Mouse (Mus musculus) megakaryocyte progenitor cell, adult 5-6 weeks (primary cell): ENCODE data around the gene Nos1. TPM values are rescaled to one million over a fixed set of nuclear protein-coding genes. Genes with fewer than 3 reads are reported as not detected.

Source experiments
- ATAC-seq: replicated peaks from 2 replicates; pipeline ENCODE4 v1.8.0; 2016; ENCODE audit warnings: mild to moderate bottlenecking, moderate TSS enrichment, inconsistent platforms; ENCODE audit not compliant: poor library complexity
- total RNA-seq, 2 experiments: library from RNA; stranded (forward) in 1 of 2; stranded (reverse) in 1 of 2; fragments of 157-497, 149-512 nt in 1 of 2; fragments of 200-1000 nt in 1 of 2; gene quantifications; 2 replicates each; pipeline versions ENCODE4 v1.2.3 to v1.2.4; 2015 to 2017

Nos1 gene
- total RNA-seq, 2 experiments from 2014 or later = 0.04 TPM; not detected in 1

DNA sequence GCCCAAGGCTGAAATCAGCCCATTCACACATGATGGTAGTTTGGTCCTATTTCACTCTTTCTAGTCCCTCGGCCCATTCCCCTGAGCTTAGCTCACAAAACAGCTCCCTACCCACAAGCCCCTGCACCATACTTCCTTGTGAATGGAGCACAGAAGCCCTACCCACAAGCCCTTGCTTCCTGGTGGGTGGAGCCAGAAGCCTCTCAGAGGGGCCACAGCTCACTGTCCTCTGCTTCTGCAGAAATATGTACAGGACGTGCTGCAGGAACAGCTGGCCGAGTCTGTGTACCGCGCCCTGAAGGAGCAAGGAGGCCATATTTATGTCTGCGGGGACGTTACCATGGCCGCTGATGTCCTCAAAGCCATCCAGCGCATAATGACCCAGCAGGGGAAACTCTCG is 168.6 kb downstream of the Nos1 start:
- no peak for ATAC-seq

DNA sequence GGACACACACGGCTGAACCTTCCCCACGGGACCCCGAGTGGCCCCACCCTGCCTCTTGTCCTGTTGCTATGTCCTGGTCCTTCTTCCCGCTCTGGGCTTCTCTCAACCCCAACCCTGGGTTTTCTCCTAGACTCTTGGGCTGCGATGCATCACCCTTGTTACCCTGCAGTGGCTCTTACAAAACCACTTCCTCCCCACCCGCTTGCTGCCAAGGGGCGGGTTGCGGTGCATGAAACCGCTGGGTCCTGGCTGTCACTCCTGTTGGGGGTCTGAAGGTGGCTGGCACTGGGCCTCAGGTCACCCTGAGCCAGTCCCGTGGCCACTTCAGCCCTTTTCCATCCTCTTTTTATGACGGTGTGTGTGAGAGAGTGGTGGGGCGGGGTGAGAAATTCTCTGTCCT is 173.1 kb downstream of the Nos1 start:
- peak; percentile 70 for ATAC-seq

DNA sequence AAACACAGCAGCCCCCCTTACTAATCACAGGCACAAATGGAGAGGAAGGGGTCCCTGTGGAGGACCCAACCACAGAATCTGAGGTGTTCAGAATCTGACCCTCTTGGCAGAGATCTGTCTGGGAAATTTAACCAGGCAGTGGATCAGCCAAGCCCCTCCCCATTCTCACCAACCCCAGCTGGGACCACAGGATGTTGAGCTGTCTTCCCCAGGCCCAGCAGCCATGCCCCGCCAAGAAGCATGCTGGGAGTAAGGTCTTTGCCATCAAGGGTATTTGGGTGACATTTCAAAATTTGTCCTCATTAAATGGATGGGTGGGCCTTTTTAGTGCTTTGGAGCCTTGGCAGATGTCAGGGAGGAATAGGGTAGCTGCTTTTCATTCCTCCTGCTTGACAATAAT is 173.6 kb downstream of the Nos1 start:
- no peak for ATAC-seq

DNA sequence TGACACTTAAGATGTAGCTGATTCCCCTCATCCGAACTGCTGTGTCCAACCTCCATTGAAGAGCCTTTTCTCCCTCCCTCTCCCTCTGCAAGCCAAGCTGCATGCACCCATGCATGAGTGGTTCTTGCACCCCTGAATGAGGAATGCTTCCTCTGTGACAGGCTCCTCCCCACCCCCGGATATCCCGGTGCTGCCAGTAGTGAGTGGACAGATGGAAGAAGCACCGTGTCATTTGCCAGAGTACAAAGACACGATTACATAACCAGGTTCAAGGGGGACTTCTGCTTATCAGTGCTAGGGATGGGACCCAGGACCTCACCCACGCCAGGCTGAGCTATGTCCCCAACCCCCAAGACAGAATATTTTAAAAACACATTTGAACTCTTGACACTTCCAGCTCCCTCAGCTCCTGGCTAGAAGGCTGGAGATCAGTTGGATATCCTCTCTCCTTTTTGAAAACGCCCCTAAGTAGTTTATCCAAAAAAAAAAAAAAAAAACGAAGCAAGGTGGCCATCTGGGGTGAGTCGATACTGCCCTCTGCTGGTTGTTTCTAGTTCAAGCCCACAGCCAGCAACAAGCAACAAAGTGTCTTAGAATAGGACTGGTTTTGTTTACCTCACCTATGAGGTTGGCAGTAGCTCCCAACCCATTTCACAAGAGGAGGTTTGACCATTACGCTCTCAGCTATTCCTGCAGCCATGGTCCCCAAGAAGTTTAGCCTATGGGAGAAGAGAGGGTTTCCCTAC is 175.0 kb downstream of the Nos1 start:
- peak; percentile 60 for ATAC-seq

GRCm38 (mm10) chr5:117964750-117965149 is 183.9 kb downstream of the Nos1 start:
- ATAC-seq = no peak

DNA sequence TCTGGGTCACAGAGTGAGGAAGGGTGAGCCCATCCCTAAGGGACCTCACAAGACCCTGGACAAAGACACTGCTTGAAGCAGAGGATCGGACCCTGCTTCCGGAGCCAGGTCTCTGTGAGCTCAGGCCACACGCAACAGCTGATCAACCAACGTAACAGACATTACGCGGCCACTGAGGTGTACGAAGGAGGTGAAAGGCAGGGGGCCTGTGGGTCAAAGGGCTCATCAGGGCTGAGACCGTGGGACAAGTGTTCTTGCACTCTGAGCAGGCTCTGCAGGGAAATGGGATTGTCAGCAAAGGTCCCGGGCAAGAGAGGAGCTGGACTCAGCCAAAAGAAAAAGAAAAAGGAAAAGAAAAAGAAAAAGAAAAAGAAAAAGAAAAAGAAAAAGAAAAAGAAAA is 186.1 kb downstream of the Nos1 start:
- no peak for ATAC-seq

DNA sequence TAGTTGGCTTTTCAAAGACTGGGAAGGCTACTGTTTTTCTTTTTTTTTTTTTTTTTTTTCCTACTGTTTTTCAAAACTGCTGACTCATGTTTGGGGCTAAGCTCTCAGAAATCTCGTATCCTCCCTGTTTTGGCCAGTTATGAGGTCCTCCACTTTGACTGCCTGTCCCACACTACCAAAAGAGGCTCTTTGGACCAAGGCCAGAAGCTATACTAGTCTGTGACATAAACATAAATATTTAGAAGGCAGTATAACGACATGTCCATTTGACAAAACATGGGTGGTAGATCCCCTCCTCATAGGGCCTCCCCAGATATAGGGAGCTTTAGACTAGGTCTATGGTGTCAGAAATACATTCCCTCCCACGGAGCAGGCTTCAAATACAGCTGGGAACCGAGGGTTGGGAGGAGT is 186.8 kb downstream of the Nos1 start:
- ATAC-seq = no peak

- ATAC-seq = no peak
Measured at GRCm38 (mm10) chr5:117969681-117970427, 189.0 kb downstream of the Nos1 start.

- no peak for ATAC-seq
Measured at GRCm38 (mm10) chr5:117976263-117976656, 195.4 kb downstream of the Nos1 start.

DNA sequence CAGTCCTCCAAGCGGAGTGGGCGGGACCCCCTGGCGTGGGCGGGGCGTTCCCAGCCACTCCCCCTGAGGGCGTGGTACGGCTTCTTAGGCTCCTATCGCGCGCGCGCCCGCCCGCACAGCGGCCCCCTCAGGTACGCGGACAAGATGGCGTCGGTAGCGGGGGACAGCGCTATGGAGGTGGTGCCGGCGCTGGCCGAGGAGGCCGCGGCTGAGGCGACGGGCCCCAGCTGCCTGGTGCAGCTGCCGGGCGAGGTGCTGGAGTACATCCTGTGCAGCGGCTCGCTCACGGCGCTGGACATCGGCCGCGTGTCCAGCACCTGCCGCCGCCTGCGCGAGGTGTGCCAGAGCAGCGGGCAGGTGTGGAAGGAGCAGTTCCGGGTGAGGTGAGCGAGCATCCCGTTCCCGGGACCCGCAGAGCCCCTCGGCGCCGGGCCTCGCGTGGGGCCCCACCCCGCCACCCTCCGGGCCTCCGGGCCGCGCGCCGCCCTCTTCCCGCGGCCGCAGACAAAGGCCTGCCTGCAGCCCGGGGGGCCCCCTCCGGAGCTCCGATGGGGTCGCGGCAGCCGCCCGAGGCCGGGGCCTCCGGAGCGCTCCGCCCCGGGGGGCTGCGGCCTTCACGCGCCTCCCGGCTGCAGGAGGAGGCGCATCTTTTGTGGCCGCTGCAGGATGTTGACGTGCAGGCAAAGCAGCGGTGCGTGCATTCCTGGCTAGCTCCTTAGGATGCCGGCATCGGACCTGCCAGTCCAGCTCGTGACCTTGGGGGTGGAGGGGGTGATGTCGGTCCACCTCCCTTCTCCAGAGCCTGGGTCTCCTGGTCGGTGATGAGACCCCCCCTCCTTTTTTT is 196.0 kb downstream of the Nos1 start, which contains the start of gene Fbxo21:
Fbxo21 (plus strand) TSS at position 74 of the 844 bp plus-strand sequence.
- ATAC-seq = peak; percentile 97

GRCm38 (mm10) chr5:117977501-117978158 is 196.8 kb downstream of the Nos1 start:
- peak; percentile 47 for ATAC-seq

DNA sequence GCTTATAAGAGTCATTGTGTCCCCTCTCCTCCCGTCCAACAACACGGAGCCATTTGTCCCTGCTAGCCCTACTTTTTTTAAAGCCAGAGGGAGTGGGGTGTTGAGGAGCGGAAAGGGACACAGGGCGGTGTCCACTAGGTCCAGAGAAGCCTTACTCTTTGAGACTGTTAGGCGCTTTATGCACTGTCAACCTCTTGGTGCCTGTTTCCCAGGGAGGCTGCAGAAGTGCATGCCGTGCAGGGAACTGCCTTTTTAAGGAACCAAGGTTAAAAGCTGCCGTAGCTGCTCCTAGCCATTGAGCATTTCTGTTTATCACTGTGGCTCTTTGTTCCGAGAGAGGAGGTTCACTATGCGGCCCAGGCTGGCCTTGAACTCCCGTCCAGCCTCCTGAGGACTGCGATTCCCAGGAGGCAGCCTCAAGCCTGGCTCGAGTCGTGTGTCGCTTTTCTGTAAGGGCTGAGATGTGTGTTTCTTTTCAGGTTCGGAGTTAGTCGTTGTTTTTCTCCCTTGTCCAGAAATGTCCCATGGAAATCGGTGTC is 197.4 kb downstream of the Nos1 start:
- peak; percentile 8; the same call in 1 of the 2 replicates for ATAC-seq

GRCm38 (mm10) chr5:117979082-117979481 is 198.2 kb downstream of the Nos1 start:
- ATAC-seq = no peak

DNA sequence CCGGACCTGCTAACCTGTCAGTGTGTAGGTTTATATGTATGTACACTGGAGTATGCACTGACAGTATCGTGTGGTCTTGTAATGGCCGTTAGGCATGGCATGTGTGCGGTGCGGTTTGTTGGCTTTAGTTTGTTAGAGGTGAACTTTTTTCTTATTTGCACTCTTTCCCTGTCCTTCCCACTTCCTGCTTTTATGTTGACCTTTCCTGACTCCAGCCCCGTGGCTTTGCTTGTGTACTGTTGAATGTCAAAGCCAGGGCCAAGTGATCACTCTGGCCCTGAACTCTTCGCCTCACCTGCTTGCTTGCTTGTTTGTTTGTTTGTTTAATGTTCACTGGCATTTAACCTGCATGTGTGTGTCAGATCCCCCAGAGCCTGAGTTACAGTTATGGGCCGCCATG is 200.1 kb downstream of the Nos1 start:
- ATAC-seq = no peak

- ATAC-seq = no peak
Measured at GRCm38 (mm10) chr5:117981943-117982342, 201.1 kb downstream of the Nos1 start.

- no peak for ATAC-seq
Measured at GRCm38 (mm10) chr5:117986327-117986726, 205.5 kb downstream of the Nos1 start.

DNA sequence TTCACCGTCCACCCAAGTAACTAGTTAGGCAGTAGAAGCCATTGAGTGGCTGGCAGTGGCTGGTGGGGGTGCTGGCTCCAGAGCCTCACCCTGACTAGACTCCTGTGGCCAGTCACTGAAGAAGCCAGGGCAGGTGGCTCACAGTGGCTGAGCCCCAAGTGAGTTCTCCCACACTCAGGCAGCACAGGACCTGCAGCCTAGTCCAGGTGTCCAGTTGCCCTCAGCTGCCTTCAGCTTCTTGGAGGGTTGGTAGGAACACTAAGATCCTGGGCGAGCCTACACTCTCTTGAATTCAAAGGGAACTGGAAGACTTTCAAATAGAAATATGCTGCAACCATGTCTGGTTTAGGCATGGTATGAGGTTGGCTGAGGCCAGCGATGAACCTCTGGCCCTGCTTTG is 207.1 kb downstream of the Nos1 start:
- no peak for ATAC-seq

DNA sequence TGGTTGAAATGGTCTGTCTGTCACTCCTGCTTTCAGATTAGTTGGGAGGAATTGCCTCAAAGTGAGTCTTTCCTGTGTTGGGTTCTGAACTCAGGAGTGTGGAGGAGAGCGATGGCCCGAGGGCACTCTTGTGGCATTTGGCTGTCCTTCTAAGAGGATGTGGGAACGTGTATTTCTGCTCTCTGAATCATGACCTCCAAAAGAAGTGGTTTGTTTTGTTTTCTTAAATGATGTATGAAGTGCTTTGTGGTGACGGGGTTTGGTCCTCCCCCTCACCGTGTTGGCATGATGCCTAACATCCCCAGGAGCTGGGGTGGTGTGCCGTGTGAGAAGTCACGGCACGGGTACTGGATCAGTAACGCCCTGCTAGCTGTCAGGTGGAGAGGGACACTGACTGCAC is 207.5 kb downstream of the Nos1 start:
- ATAC-seq = no peak

GRCm38 (mm10) chr5:117989773-117990172 is 208.9 kb downstream of the Nos1 start:
- no peak for ATAC-seq

- ATAC-seq = no peak
Measured at GRCm38 (mm10) chr5:117990957-117991356, 210.1 kb downstream of the Nos1 start.

DNA sequence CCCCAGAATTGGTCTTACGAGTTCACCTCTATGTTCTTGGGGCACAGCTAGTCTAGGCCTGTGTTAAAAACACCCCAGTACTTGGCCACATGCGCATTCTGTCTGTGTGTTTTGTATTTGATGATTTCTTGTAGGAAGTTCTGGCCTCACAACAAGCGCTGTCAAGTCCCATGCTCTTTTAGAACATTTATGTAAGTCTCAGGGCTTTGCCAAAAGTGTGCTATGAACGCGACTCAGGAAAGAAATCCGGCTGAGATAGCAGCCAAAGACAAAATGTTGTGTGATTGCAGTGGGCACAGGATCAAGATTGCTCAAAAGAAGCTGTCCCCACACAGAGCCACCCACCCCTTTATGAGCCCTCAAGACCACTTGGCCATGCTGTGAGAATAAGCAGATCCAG is 212.7 kb downstream of the Nos1 start:
- ATAC-seq = no peak
